Mouse (Mus musculus) megakaryocyte-erythroid progenitor cell, adult 5-6 weeks (primary cell): ENCODE results near the gene Sema4a. TPM values are rescaled to one million over a fixed set of nuclear protein-coding genes. Genes with fewer than 3 reads are reported as not detected.
A peak's percentile ranks its signal among the peaks of the same experiment; 100 is the strongest.
"Not testable (repeated sequence)": the region's sequence is repeated elsewhere in the genome, so short reads cannot be mapped to it uniquely, and the experiment has no call there.

Experiments
- ATAC-seq: replicated peaks from 2 replicates; pipeline ENCODE4 v1.8.0; 2016; ENCODE audit warnings: mild to moderate bottlenecking, inconsistent platforms; ENCODE audit not compliant: severe bottlenecking, poor library complexity, low FRiP score, low TSS enrichment
- total RNA-seq, 2 experiments: library from RNA; stranded (forward) in 1 of 2; stranded (reverse) in 1 of 2; fragments of 200-1000, 215-1000 nt in 1 of 2; fragments of >200 nt in 1 of 2; fragmentation: Nextera tagmentation in 1 of 2; gene quantifications; 2 replicates each; pipeline ENCODE4 v1.2.3; 2014 to 2017

Gene Sema4a
- total RNA-seq, 2 experiments from 2014 or later: 2.1 to 2.6 TPM

DNA sequence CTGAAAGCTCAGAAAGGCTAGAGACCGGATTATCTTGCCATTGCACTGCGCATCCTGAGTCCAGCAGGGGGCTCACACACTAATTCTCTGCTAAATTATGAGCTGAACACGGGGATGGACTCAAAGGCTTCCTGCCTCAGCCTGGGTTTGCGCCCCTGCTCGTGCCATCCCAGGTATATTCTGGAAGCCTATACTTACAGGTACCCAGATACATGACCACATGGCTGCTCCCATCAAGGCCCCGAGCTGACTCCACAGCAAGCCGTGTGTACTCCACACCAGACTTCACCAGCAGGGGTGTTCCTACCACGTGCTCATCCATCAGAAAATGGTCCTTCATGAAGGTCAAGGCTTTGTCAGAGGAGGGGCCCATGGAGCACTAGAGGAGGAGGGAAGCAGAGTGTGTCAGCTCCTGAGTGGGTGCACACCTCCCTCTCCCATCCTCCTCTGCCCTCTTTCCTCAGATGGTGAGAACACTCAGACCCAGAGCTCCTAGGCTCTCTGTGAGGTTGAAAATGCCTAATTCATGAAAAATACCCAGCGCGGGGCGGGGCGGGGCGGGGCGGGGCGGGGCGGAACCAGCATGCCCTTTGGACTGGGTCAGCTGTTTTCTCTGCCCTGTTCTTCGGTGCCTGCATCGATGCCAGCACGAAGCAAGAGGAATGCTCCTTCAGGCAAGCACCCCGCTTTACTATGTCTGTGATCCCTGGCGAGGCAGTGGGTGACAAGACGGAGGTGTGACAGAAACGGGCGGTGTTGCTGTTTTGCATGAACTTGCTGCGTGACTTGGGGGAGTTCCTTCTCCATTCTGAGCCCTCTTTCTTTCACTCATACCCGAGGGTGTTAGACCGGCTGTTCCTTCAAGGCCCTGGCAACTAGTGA lies 20.2 kb downstream of the Sema4a start:
- ATAC-seq: peak; percentile 67

DNA sequence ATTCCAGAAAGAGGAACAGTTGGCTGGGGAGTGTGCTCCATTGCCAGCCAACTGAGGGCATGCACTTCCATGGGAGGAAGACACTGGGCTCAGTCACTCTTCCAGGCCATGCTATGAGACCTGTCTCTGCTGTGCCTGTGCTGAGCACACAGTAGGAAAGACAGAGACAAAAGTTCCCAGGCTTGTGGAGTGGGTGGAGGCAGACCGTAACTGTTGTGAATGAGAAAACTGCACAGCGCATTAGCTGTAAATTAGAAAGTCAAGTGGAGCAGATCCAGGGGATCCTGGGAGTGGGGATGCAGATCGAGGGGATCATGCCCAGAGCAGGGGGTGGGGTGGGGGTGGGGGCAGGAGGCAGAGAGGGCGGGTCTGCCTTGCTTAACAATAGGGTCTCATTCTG lies 21.4 kb downstream of the Sema4a start:
- ATAC-seq: no peak

DNA sequence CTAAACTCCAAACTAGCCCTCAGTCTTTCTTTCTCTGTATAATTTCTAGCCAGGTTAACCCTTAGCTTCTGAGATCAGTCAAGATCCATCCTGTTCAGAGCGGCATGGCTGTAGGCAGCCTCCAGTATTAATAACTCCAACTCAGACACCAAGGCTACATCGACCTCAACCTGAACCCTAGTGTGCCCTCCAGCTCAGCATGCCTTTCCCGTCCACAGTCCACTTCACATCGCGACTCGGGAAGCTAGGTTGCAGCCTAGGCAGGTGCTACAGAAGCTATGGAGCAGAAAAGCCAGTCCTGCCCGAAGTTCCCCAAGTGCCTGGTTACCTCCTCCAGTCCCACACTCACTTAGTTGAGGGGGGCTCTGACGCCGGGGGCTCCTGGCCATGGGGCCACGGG lies 23.5 kb downstream of the Sema4a start:
- ATAC-seq: no peak

DNA sequence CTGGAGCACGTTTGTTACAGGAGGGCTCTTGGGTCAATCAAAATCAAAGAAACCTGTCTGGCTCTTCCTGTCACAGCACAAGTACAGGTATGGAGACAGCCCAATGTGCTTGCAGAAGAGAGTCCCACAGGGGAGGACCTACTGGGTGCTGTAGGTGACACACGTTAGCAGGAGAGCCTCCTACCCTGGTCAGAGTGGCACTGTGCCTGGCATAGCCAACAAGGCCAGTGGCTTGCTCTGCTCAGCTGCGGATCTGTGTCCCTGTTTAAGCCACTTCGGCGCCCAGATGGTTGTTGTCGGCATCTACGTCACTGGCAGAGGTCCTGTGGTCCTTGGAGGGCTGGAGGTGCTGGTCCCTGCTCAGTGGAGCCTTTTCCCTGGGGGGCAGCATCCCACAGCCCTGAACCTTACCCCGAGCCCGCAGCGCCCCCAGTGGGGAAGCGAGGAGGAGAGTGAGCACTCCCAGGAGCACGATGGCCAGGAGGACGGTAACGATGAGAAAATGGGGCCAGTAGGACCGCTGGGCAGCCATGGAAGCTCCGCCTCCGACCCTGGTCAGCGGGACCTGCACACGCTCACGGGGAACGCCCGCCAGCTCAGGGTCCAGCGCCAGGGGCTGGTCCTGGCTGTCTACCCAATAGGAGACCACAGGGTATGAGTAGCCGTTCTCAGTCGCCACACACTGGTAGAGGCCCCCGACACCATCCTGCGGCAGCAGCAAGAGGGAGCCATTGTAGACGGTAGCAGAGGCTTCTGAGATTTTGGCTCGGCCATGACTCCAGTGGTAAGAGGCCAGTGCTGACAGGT lies 24.4 kb downstream of the Sema4a start:
- peak; percentile 79 for ATAC-seq

DNA sequence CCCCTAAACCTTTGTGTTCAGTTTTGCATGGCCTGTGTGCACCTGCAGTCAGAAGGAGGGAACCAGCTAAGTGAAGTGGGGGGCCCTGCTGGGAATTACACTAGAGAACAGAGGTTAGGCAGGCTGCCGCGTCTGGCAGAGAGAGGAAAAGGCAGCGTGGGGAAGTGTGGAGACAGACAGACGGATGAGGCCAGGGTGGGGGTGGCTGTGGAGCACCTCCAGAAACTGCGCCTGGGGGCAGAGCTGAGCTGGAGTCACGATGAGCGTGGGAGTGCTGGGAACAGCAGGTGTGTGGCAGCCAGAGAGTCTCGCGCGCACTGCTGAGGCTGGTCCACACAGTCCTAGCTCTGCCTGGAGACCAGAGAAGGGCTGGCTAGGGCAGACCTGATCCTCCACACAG lies 25.5 kb downstream of the Sema4a start:
- ATAC-seq: no peak

DNA sequence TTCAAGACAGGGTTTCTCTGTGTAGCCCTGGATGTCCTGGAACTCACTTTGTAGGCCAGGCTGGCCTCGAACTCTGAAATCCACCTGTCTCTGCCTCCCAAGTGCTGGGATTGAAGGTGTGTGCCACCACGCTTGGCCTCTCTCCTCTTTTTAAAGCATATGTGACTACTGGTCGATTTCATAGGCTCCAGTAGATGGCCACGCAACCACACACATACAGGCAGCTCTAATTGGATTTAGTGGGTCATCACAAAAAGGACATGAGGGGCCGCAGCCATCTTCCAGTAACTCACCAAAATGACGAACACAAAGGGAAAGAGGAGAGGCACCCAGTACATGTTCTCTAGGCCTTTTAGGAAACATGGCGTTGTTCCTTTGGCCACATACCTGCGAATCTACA lies 32.3 kb downstream of the Sema4a start:
- not testable (repeated sequence) for ATAC-seq

DNA sequence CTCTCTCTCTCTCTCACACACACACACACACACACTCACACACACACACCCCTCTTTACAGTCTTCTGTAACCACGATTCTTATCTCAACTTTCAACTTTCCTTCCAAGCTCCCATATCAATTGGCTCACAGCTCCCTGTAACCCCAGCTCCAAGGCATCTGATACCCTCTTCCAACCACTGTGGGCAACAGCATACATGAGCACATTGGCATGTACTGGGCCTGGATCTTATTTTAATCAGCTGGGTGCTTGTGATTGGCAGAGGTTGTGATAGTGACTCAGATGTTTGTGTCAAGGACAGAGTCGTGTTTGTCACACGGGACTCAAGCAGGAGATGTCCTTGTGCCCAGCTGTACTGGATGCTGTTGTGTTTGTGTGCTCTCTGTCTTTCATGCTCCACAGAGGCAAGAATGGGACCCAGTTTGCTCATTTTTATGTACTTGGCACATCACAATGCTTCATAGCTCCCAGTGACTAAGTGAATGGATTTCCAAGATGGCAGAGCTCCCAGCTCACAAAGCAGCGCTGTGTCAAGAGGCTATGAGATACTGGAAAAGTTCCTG lies 33.6 kb downstream of the Sema4a start:
- ATAC-seq: peak; percentile 59

DNA sequence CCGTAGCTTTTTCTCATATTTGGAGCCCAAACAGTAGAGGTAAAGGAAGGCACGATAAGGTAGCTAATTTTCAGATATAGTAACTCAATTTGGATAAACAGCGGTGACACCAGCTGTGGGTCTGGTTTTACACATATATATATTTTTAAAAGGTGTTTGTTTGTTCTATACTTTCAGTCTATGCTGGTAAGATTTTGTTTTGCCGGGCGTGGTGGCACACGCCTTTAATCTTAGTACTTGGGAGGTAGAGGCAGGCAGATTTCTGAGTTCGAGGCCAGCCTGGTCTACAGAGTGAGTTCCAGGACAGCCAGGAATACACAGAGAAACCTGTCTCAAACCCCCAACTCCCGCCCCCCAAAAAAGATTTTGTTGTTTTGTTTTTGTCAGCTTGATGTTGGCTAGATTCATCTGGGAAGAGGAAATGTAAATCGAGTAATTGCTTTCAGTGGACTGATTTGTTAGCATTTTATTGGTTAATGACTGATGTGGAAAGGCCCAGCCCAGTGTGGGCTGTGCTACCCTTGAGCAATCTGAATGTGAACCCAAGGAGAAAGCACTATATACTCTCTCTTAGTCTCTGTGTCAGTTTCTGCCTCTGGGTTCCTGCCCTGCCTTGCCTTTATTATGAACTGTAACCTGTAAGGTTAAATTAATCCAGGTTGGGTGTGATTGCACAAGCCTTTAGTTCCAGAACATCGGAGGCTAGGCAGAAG lies 35.1 kb downstream of the Sema4a start:
- ATAC-seq: no peak

DNA sequence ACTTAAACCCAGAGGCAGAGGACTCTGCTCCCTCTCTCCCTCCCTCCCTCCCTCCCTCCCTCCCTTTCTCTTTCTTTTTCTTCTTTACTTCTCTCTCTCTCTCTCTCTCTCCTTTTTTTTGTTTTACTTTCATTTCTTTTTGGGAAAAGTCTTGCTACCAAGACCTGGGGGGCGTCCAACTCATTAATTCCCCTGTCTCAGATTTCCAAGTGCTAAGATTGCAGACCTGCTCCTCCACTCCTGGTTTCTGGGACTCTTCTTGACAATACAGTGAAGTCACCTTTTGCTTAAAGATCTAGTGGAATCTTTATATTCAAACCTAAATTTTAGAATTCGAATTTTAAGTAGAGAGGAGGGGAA lies 35.7 kb downstream of the Sema4a start:
- ATAC-seq: no peak

DNA sequence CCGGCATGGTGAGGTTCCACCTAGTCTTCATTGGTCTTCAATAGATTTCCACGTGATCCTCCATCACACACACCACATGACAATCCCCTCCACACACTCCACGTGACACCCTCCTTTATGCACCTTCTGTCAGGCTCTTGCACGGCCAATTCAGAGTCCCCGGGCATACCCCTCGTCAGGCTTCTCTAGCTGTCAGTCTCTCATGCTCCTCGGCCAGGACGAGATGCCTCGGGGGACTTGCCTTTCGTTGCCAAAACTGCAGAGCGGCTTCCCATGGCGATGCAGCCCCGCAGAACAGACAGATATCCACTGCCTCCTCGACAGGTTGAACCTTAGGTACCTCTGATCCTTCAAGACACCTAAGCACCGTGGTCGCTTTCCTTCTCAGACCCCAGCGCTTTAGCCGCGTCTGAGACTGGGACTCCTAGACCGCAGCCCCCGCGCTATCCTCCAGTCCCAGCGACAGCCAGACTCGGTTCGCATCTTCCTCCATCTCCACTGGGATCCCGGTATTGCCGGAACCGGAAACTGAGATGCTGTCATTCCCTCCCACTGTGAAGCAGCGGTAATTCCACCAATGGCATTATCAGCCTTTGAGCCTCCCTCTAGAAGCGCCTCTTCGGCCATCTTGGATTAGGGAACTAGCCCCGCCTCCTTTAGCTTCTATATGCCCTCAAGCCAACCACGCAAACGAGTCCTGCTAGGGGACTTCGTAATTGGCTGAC lies 36.2 kb downstream of the Sema4a start, which contains the start of gene Slc25a44:
Slc25a44 (minus strand) TSS at position 535 of the 725 bp plus-strand sequence.
- peak; percentile 92 for ATAC-seq

DNA sequence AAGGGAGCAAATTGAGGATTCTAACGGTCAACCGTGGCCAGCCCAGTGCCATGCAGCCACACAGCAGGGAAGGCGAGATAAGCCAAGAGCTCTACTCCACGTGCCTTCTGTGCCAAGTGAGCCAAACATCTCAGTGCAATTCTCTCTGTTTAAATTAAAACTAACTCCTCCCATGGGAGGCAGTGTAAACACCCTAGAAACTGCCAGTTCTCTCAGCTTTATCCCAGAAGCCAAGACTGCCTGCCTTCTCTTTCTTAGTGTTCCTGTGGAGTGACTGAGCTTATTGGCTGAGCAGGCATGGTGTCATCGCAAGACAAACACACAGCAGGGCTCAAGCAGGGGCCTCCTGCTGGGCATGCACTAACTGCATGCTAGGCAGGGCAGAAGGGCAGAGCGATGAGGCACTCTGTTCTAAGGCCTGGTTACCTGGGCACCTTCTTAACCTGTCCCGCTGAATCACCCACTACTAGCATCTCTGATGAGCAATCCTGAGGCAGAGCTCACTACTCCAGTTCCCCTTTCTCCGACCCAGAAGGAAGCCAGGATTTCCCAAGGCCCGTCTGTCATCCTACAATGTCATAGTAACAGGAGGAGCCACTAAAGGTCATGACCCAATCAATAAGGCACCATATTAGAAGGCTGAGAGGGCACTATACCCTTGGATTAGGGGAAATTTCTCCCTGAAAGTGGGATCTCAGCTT lies 38.8 kb downstream of the Sema4a start:
- peak; percentile 69 for ATAC-seq

DNA sequence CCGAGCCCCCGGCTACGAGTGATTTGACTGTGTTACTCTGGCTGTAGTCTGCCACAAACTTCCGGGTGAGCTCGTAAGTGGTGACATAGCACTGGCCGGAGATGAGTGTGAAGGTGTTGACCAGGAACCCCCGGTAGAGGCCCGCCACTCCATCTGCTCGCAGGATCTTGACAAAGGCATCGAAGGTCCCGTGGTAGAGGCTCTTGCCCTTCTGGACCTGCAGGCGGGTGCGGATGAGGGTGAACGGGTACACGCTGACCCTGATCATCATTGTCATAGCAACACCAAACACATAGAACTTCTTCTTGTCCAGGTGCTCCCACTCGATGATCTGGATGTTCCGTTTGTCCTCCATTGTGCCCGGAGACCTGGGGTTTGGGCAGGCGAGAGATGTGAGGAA lies 40.2 kb downstream of the Sema4a start:
- ATAC-seq: no peak

DNA sequence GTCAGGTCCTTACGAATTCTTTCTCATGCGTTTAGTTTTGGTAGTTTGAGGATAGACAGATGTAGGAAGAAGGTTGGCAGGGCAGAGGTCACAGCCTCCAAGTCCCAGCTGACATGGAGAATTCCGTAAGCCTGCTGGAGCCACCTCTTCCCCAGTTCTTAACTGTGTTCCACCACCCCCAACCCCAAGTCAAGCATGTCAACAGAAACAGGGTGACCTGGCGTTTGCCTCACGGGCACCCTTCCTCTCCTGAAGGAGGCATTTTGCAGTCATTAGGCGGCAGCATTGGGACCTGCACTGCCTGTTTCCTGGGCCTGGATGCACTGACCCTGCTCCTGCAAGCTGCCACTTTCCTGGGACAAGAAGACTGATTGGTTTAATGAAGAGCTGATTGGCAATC lies 43.0 kb downstream of the Sema4a start:
- ATAC-seq: no peak

DNA sequence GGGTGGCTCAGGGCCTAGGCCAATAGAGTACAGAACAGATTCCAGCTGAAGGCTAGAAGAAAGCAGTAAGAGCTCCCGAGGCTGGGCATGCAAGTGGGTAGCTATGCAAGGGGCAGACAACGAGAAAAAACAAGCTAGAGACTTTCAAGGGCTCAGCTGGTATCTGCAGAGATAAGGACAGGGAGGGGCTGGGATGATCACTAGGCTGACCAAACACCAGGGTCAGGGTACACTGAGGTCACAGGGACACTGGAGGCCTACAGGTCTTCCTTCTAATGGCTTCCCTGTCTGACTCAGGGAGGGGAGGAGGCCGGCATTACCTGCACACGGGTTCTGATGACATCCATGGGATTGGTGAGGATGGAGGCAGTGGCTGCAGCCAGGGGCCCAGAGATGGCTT lies 45.3 kb downstream of the Sema4a start:
- no peak for ATAC-seq

DNA sequence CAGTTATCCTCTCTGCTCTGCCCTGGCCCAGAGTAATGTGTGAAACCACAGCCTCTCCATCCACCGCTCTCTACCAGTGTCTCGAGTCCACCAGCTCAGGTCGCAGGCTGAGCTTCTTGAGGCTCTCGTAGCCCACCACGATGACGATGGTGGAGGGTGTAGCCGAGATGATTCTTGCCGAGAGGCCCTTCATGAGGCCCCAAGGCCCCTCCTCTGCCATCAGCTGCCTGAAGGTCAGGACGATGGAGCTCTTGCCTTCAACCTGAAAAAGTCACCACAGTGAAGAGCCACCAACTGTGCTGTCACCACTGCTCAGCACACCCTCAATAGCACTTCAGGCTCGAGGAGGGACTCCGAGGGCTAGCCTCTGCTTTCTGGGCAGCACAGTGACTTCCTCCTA lies 48.3 kb downstream of the Sema4a start:
- no peak for ATAC-seq

DNA sequence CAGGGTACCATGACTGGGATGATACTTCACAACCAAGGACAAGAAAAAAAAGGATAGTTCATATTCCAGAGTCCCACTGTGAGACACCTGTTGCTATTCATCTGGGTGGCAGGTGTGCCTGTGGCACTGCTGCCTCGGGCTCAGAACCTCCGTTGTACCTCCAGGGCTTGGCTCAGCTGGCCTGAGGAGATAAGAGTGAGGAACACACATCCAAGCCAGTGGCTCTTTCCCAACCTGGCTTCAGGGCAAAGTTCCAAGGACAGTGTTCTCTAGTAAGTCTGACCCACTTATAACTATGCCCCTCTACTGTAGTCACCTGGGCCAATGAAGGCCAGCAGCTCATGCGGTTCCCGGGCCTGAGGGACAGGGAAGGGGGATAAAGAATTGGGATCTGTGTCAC lies 49.3 kb downstream of the Sema4a start:
- ATAC-seq: no peak

DNA sequence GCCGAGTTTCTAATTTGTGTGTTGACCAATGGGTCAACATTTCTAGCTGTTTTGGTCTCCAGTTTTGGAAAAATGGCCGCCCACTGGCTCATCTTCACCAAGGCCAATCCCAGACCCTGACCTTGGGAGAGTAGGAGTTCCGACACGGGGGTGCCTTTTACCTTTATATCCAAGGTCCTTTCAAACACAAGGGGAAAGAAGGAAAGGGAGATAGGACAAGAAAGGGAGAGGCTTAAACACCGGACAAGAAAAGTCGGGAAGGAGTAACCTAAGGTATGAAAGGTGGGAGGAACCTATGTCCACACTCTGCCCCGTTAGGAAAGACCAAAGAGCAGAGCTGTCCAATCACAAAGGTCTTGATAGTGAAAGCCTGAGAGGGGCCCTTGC lies 50.3 kb downstream of the Sema4a start:
- ATAC-seq: no peak

DNA sequence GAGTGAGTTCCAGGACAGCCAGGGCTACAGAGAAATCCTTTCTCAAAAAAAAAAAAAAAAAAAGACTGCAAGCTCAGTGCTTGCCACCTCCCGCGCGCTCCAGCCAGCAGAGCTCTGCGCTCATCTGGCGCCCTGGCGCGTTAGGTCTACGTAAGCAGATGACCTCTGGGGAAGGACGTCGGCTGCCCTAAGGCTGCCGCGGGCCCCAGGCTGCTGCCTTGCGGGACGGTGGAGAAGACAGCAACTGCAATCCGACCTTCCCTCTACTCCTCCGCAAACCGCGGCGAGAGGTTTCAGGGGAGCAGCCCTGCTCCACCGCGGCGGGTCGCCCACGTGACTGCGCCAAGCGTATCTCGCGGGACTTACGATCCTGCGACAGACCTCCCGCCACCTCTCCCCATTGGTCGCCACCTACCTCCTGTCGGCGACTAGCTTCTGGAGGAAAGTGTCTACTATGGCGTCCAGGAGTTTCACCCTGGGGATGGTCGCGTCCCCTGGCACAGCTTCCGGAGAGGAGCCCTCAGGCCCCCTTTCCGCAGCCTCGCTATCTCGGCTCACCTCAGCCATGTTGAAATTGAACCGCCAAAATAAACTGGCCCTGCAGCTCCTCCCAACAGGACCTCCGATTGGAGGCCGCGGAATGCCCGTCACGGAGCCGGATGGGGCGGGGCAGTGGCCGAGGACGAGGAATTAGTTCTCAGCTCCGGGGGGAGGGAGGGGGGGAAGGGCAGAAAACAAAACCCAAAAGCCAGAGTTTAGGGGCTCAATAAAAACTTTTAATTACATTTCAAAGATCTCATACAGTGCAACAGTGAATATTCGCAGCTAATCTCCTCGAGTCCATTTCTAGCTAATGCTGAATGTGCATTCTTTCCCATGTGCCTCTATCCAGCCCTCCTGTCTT lies 51.0 kb downstream of the Sema4a start, which contains the start of gene Pmf1:
Pmf1 (minus strand) TSS at position 591 of the 904 bp plus-strand sequence.
- peak; percentile 90 for ATAC-seq
